Mouse (Mus musculus) cerebellum, adult 2 months (tissue): Measurements from ENCODE around the gene Copb1. TPM values are rescaled to one million over a fixed set of nuclear protein-coding genes. Genes with fewer than 3 reads are reported as not detected.

Experiments used
- DNase-seq, 2 experiments: peaks; one replicate each; pipeline ENCODE4 v3.0.0; 2021
- H3K27ac ChIP-seq: fragments of 200-500 bp; 2 replicates; pipeline ENCODE4 v1.5.1; 2012; ENCODE audit warnings: low read length, control low read depth, inconsistent platforms; ENCODE audit not compliant: insufficient read depth
- H3K27me3 ChIP-seq: fragments of 200-500 bp; 2 replicates; pipeline ENCODE4 v1.6.1; 2012; ENCODE audit warnings: inconsistent platforms, mild to moderate bottlenecking, low read length, moderate library complexity; ENCODE audit not compliant: control insufficient read depth, insufficient read depth
- H3K4me1 ChIP-seq: fragments of 200-500 bp; 2 replicates; pipeline ENCODE4 v1.6.1; 2011; ENCODE audit warnings: low read length; ENCODE audit not compliant: control insufficient read depth, insufficient read depth
- H3K4me3 ChIP-seq: fragments of 200-500 bp; replicated peaks from 2 replicates; pipeline ENCODE3; 2011; ENCODE audit warnings: mild to moderate bottlenecking, low read depth, low read length, control low read depth; ENCODE audit not compliant: insufficient read depth
- CTCF ChIP-seq: fragments of 200-500 bp; IDR thresholded peaks from 2 replicates; pipeline ENCODE4 v1.5.1; 2011; ENCODE audit warnings: low read depth, mild to moderate bottlenecking, control low read depth, low read length, moderate library complexity, borderline replicate concordance; ENCODE audit not compliant: insufficient read depth
- POLR2A ChIP-seq: fragments of 200-500 bp; IDR thresholded peaks from 2 replicates; pipeline ENCODE4 v1.6.1; 2011; ENCODE audit warnings: low read length, control low read depth, borderline replicate concordance; ENCODE audit not compliant: insufficient read depth
- WGBS: fragments of 180-500 bp; shearing (Covaris S2); methylation state at CpG from one replicate; pipeline ENCODE4 v1.1.7; 2018; 5-methylcytosine and 5-hydroxymethylcytosine counted together
- polyA plus RNA-seq: library from polyadenylated mRNA; depleted of rRNA; stranded (reverse); fragments of >200 nt; gene quantifications from 2 replicates; pipeline ENCODE4 v1.2.3, GENCODE M21; 2012; rRNA removed

Copb1 gene
- polyA plus RNA-seq: 44.9 and 50.5 TPM in 2 replicates

- WGBS: 1% methylated on average over 61 of the region's 75 CpGs
- Histone ChIP-seq H3K27me3 (no peaks in the 10 kb centered on the region), H3K4me1 (no peaks in the 10 kb centered on the region; the same call in 1 of the 2 replicates), H3K27ac (no peak within 1 kb of the TSS), H3K4me3 (peak within 1 kb of the TSS; percentile 99)
- no peak for TF ChIP-seq CTCF
- peak; percentile 48 for TF ChIP-seq POLR2A
- DNase-seq: peak; percentile 92 to 93
Measured at GRCm38 (mm10) chr7:114253885-114254833, at the start of gene Copb1. Gene Copb1 (minus strand): TSS chr7:114254711.

- H3K27me3 ChIP-seq: no peaks in the 10 kb centered on the region
- no peak overlapping the region for H3K4me3 ChIP-seq
- H3K4me1 ChIP-seq: no peaks in the 10 kb centered on the region; the same call in 1 of the 2 replicates
- DNase-seq: peak in 1 of 2 experiments; percentile 22
- no peak overlapping the region for H3K27ac ChIP-seq
- WGBS: 29% methylated on average over 4 of the region's 4 CpGs
- TF ChIP-seq POLR2A: no peak
- TF ChIP-seq CTCF: no peak
Measured at GRCm38 (mm10) chr7:114301293-114301782, 46.8 kb upstream of the Copb1 start.

- Histone ChIP-seq H3K4me1 (no peaks in the 10 kb centered on the region; the same call in 1 of the 2 replicates), H3K27me3 (no peaks in the 10 kb centered on the region), H3K27ac (no peak overlapping the region), H3K4me3 (no peak overlapping the region)
- TF ChIP-seq CTCF (no peak), POLR2A (no peak)
- DNase-seq: no peak
- WGBS: 90% methylated on average over 2 of the region's 2 CpGs
Measured at GRCm38 (mm10) chr7:114300782-114301181, 46.3 kb upstream of the Copb1 start.

- Histone ChIP-seq H3K27me3 (no peaks in the 10 kb centered on the region), H3K4me3 (no peak overlapping the region), H3K4me1 (no peaks in the 10 kb centered on the region; the same call in 1 of the 2 replicates), H3K27ac (no peak overlapping the region)
- TF ChIP-seq POLR2A: no peak
- 71% methylated on average over 4 of the region's 4 CpGs for WGBS
- DNase-seq: no peak
Measured at GRCm38 (mm10) chr7:114299247-114299646, 44.7 kb upstream of the Copb1 start.

GRCm38 (mm10) chr7:114294698-114295097 is 40.2 kb upstream of the Copb1 start:
- no peak overlapping the region for H3K4me3 ChIP-seq
- H3K4me1 ChIP-seq: peaks cover 16% of the 10 kb centered on the region
- WGBS: 78% methylated on average over 5 of the region's 5 CpGs
- TF ChIP-seq CTCF: peak; percentile 45; the same call in 1 of the 2 replicates
- TF ChIP-seq POLR2A: no peak
- no peak for DNase-seq
- H3K27ac ChIP-seq: no peak overlapping the region
- no peaks in the 10 kb centered on the region for H3K27me3 ChIP-seq

GRCm38 (mm10) chr7:114293903-114294302 is 39.4 kb upstream of the Copb1 start:
- Histone ChIP-seq H3K4me3 (no peak overlapping the region), H3K4me1 (peaks cover 16% of the 10 kb centered on the region), H3K27ac (no peak overlapping the region), H3K27me3 (no peaks in the 10 kb centered on the region)
- no peak for DNase-seq
- 81% methylated on average over 5 of the region's 5 CpGs for WGBS
- TF ChIP-seq POLR2A: no peak
- no peak for TF ChIP-seq CTCF

GRCm38 (mm10) chr7:114292501-114292971 is 38.0 kb upstream of the Copb1 start:
- peak overlapping the region; percentile 89 for H3K27ac ChIP-seq
- peak; percentile 84 to 86 for DNase-seq
- WGBS: 5% methylated on average over 12 of the region's 12 CpGs
- peaks cover 16% of the 10 kb centered on the region for H3K4me1 ChIP-seq
- H3K27me3 ChIP-seq: no peaks in the 10 kb centered on the region
- H3K4me3 ChIP-seq: peak overlapping the region; percentile 58
- TF ChIP-seq CTCF (no peak), POLR2A (peak; percentile 19; the same call in 1 of the 2 replicates)
